Mouse (Mus musculus) lung, embryonic 15.5 days (tissue): ENCODE results near the gene C1qtnf6. TPM values are rescaled to one million over a fixed set of nuclear protein-coding genes. Genes with fewer than 3 reads are reported as not detected.
A peak's percentile ranks its signal among the peaks of the same experiment; 100 is the strongest.

Source experiments
- ATAC-seq: fragments of 200-750 bp; cut with Nextera tagmentation; 2 replicates; pipeline ENCODE4 v1.8.0; 2017; ENCODE audit warnings: moderate number of reproducible peaks, borderline replicate concordance; ENCODE audit not compliant: low FRiP score, low TSS enrichment; ENCODE audit errors: extremely low read depth
- H3K27ac ChIP-seq: fragments of 300-500 bp; sonication (generic); 2 replicates; pipeline ENCODE4 v1.5.1; 2015; ENCODE audit warnings: moderate library complexity, mild to moderate bottlenecking, inconsistent platforms
- H3K27me3 ChIP-seq: fragments of 300-500 bp; sonication (generic); 2 replicates; pipeline ENCODE4 v1.6.1; 2015; ENCODE audit warnings: inconsistent platforms
- H3K36me3 ChIP-seq: fragments of 300-500 bp; sonication (generic); 2 replicates; pipeline ENCODE4 v1.6.1; 2015; ENCODE audit warnings: inconsistent platforms
- H3K4me1 ChIP-seq: fragments of 300-500 bp; sonication (generic); 2 replicates; pipeline ENCODE4 v1.6.1; 2015; ENCODE audit warnings: inconsistent platforms
- H3K4me2 ChIP-seq: fragments of 300-500 bp; sonication (generic); 2 replicates; pipeline ENCODE4 v1.6.1; 2015; ENCODE audit warnings: inconsistent platforms, mild to moderate bottlenecking, moderate library complexity
- H3K4me3 ChIP-seq: fragments of 300-500 bp; sonication (generic); 2 replicates; pipeline ENCODE4 v1.5.1; 2015; ENCODE audit warnings: mild to moderate bottlenecking, inconsistent platforms
- H3K9ac ChIP-seq: fragments of 300-500 bp; sonication (generic); 2 replicates; pipeline ENCODE4 v1.6.1; 2015; ENCODE audit warnings: inconsistent platforms
- H3K9me3 ChIP-seq: fragments of 300-500 bp; sonication (generic); 2 replicates; pipeline ENCODE4 v1.6.1; 2016; ENCODE audit warnings: inconsistent platforms
- WGBS: fragments of 180-500 bp; shearing (Covaris S2); methylation state at CpG from one replicate; pipeline ENCODE4 v1.1.7; 2015; 5-methylcytosine and 5-hydroxymethylcytosine counted together
- polyA plus RNA-seq: library from polyadenylated mRNA; unstranded; fragments of >200 nt; fragmentation: Nextera tagmentation; extraction: Ambion mirVana; gene quantifications from 2 replicates; pipeline ENCODE4 v1.2.1, GENCODE M21; 2015

C1qtnf6 gene
- polyA plus RNA-seq, 1 experiment from 2014 or later, result 33.1 TPM

- WGBS, result 54% methylated on average over 8 of the region's 8 CpGs
- Histone ChIP-seq H3K4me1 (peaks cover 10% of the 10 kb centered on the region), H3K27me3 (no peaks in the 10 kb centered on the region), H3K9me3 (no peaks in the 10 kb centered on the region), H3K36me3 (no peaks in the 10 kb centered on the region), H3K4me2 (no peak overlapping the region), H3K27ac (0 out of 2 replicates have a peak overlapping the region, but pooled peaks have one; percentile 19), H3K9ac (no peak overlapping the region), H3K4me3 (no peak overlapping the region)
- ATAC-seq, result no peak
These were observed 21.1 kb downstream of the C1qtnf6 start for GRCm38 (mm10) chr15:78510121-78510576.

GRCm38 (mm10) chr15:78509297-78509899 is 21.8 kb downstream of the C1qtnf6 start:
- 37% methylated on average over 12 of the region's 12 CpGs for WGBS
- H3K27me3 ChIP-seq, result no peaks in the 10 kb centered on the region
- peaks cover 10% of the 10 kb centered on the region for H3K4me1 ChIP-seq
- H3K9me3 ChIP-seq, result no peaks in the 10 kb centered on the region
- no peaks in the 10 kb centered on the region for H3K36me3 ChIP-seq
- no peak overlapping the region for H3K9ac ChIP-seq
- H3K27ac ChIP-seq, result 0 out of 2 replicates have a peak overlapping the region, but pooled peaks have one; percentile 19
- H3K4me2 ChIP-seq, result no peak overlapping the region; the same call in 1 of the 2 replicates
- H3K4me3 ChIP-seq, result no peak overlapping the region
- ATAC-seq, result no peak

GRCm38 (mm10) chr15:78508443-78508842 is 22.8 kb downstream of the C1qtnf6 start:
- Histone ChIP-seq H3K36me3 (no peaks in the 10 kb centered on the region), H3K9me3 (no peaks in the 10 kb centered on the region), H3K9ac (no peak overlapping the region), H3K27me3 (no peaks in the 10 kb centered on the region), H3K27ac (no peak overlapping the region), H3K4me2 (no peak overlapping the region), H3K4me1 (peaks cover 10% of the 10 kb centered on the region), H3K4me3 (no peak overlapping the region)
- 57% methylated on average over 7 of the region's 7 CpGs for WGBS
- no peak for ATAC-seq

GRCm38 (mm10) chr15:78505541-78505940 is 25.7 kb downstream of the C1qtnf6 start:
- Histone ChIP-seq H3K36me3 (no peaks in the 10 kb centered on the region), H3K4me3 (no peak overlapping the region), H3K27me3 (no peaks in the 10 kb centered on the region), H3K4me1 (peaks cover 9% of the 10 kb centered on the region), H3K9ac (no peak overlapping the region), H3K9me3 (no peaks in the 10 kb centered on the region), H3K27ac (no peak overlapping the region), H3K4me2 (no peak overlapping the region)
- no peak for ATAC-seq
- WGBS, result 69% methylated on average over 3 of the region's 3 CpGs

- Histone ChIP-seq H3K27me3 (no peaks in the 10 kb centered on the region), H3K4me3 (no peak overlapping the region), H3K4me2 (no peak overlapping the region), H3K9me3 (no peaks in the 10 kb centered on the region), H3K27ac (no peak overlapping the region), H3K9ac (no peak overlapping the region), H3K4me1 (peaks cover 3% of the 10 kb centered on the region), H3K36me3 (no peaks in the 10 kb centered on the region)
- WGBS, result 87% methylated on average over 5 of the region's 5 CpGs
- ATAC-seq, result no peak
These were observed 26.4 kb downstream of the C1qtnf6 start for GRCm38 (mm10) chr15:78504816-78505215.

GRCm38 (mm10) chr15:78504013-78504412 is 27.2 kb downstream of the C1qtnf6 start:
- Histone ChIP-seq H3K9ac (no peak overlapping the region), H3K36me3 (no peaks in the 10 kb centered on the region), H3K4me3 (no peak overlapping the region), H3K9me3 (no peaks in the 10 kb centered on the region), H3K27me3 (no peaks in the 10 kb centered on the region), H3K4me1 (no peaks in the 10 kb centered on the region), H3K4me2 (no peak overlapping the region), H3K27ac (no peak overlapping the region)
- WGBS, result 69% methylated on average over 1 of the region's 1 CpGs
- ATAC-seq, result no peak

GRCm38 (mm10) chr15:78502437-78503132 is 28.6 kb downstream of the C1qtnf6 start:
- ATAC-seq, result no peak
- 49% methylated on average over 18 of the region's 18 CpGs for WGBS
- Histone ChIP-seq H3K27ac (no peak overlapping the region), H3K4me2 (no peak overlapping the region), H3K36me3 (no peaks in the 10 kb centered on the region), H3K9me3 (no peaks in the 10 kb centered on the region), H3K9ac (no peak overlapping the region), H3K27me3 (no peaks in the 10 kb centered on the region), H3K4me3 (no peak overlapping the region), H3K4me1 (no peaks in the 10 kb centered on the region)

- no peaks in the 10 kb centered on the region for H3K27me3 ChIP-seq
- no peaks in the 10 kb centered on the region for H3K9me3 ChIP-seq
- no peak within 1 kb of the TSS for H3K4me2 ChIP-seq
- no peaks in the 10 kb centered on the region for H3K36me3 ChIP-seq
- H3K9ac ChIP-seq, result no peak within 1 kb of the TSS
- H3K27ac ChIP-seq, result no peak within 1 kb of the TSS
- no peak within 1 kb of the TSS for H3K4me3 ChIP-seq
- WGBS, result 89% methylated on average over 11 of the region's 11 CpGs
- no peaks in the 10 kb centered on the region for H3K4me1 ChIP-seq
- no peak for ATAC-seq
These were observed 36.2 kb downstream of the C1qtnf6 start, which contains the start of gene Il2rb for GRCm38 (mm10) chr15:78494968-78495406. TSS of gene Il2rb (minus strand) at chr15:78495271.

GRCm38 (mm10) chr15:78493401-78494010 is 37.7 kb downstream of the C1qtnf6 start:
- ATAC-seq, result no peak
- Histone ChIP-seq H3K27me3 (no peaks in the 10 kb centered on the region), H3K4me3 (no peak overlapping the region), H3K4me1 (no peaks in the 10 kb centered on the region), H3K9ac (no peak overlapping the region), H3K4me2 (no peak overlapping the region), H3K36me3 (no peaks in the 10 kb centered on the region), H3K9me3 (no peaks in the 10 kb centered on the region), H3K27ac (no peak overlapping the region)
- 71% methylated on average over 10 of the region's 10 CpGs for WGBS

GRCm38 (mm10) chr15:78491301-78491700 is 39.9 kb downstream of the C1qtnf6 start:
- Histone ChIP-seq H3K27ac (no peak overlapping the region), H3K9ac (no peak overlapping the region), H3K36me3 (no peaks in the 10 kb centered on the region), H3K4me3 (no peak overlapping the region), H3K4me1 (no peaks in the 10 kb centered on the region), H3K27me3 (no peaks in the 10 kb centered on the region), H3K9me3 (no peaks in the 10 kb centered on the region), H3K4me2 (no peak overlapping the region)
- 87% methylated on average over 3 of the region's 3 CpGs for WGBS
- ATAC-seq, result no peak

- ATAC-seq, result no peak
- H3K9me3 ChIP-seq, result no peaks in the 10 kb centered on the region
These were observed 41.3 kb downstream of the C1qtnf6 start for GRCm38 (mm10) chr15:78489906-78490305.

GRCm38 (mm10) chr15:78489248-78489647 is 42.0 kb downstream of the C1qtnf6 start:
- Histone ChIP-seq H3K27ac (no peak overlapping the region), H3K27me3 (no peaks in the 10 kb centered on the region), H3K4me3 (no peak overlapping the region), H3K9ac (no peak overlapping the region), H3K4me1 (no peaks in the 10 kb centered on the region), H3K36me3 (no peaks in the 10 kb centered on the region), H3K4me2 (no peak overlapping the region), H3K9me3 (no peaks in the 10 kb centered on the region)
- 74% methylated on average over 3 of the region's 3 CpGs for WGBS
- ATAC-seq, result no peak

More at GRCm38 (mm10) chr15:78489906-78490305, 41.3 kb downstream of the C1qtnf6 start:
- Histone ChIP-seq H3K4me2 (no peak overlapping the region), H3K27me3 (no peaks in the 10 kb centered on the region), H3K9ac (no peak overlapping the region), H3K4me1 (no peaks in the 10 kb centered on the region), H3K27ac (no peak overlapping the region), H3K36me3 (no peaks in the 10 kb centered on the region), H3K4me3 (no peak overlapping the region)
- whole genome bisulfite sequencing, result 53% methylated on average over 8 of the region's 8 CpGs
